Mouse (Mus musculus) adipose tissue, adult 10 weeks (tissue): Measurements from ENCODE around the gene Vhl. TPM values are rescaled to one million over a fixed set of nuclear protein-coding genes. Genes with fewer than 3 reads are reported as not detected.

Experiments
- polyA plus RNA-seq: library from polyadenylated mRNA; stranded (reverse); fragments of 350-450 nt; fragmentation: Illumina TruSeq; extraction: RNeasy Lipid Tissue Mini Kit (QIAGEN cat#74804); gene quantifications from one replicate; pipeline ENCODE4 v1.2.3, GENCODE M21; 2014; ENCODE audit warnings: low read depth, low replicate concordance

Vhl gene
- 27.4 TPM for polyA plus RNA-seq

GRCm38 (mm10) chr6:113623941-113624751 is at the start of gene Vhl:
TSS of gene Vhl (plus strand) at chr6:113623959.

GRCm38 (mm10) chr6:113600543-113601139 is 23.1 kb upstream of the Vhl start, which contains the start of gene Fancd2os:
TSS of gene Fancd2os (minus strand) at chr6:113600715.

GRCm38 (mm10) chr6:113604432-113605223 is 19.1 kb upstream of the Vhl start, which contains the start of gene Brk1:
TSS of gene Brk1 (plus strand) at chr6:113604772.

GRCm38 (mm10) chr6:113638302-113639040 is 14.7 kb downstream of the Vhl start, which contains the start of gene Irak2:
TSS of gene Irak2 (plus strand) at chr6:113638467.

Other genes starting within 250 kb of the Vhl start
- gene Tada3, start 246.1 kb upstream of the Vhl start, polyA plus RNA-seq: 31.6 TPM
- gene Arpc4, start 245.8 kb upstream of the Vhl start, polyA plus RNA-seq: 109 TPM
- gene Ttll3, start 234.7 kb upstream of the Vhl start, polyA plus RNA-seq: 8.6 TPM
- 27.3 TPM for gene Rpusd3, start 204.6 kb upstream of the Vhl start, polyA plus RNA-seq
- gene Cidec, start 188.2 kb upstream of the Vhl start, polyA plus RNA-seq: 1,142 TPM
- 50.6 TPM for gene Jagn1, start 181.4 kb upstream of the Vhl start, polyA plus RNA-seq
- gene Il17re, start 165.5 kb upstream of the Vhl start, polyA plus RNA-seq: 10.4 TPM
- 22.4 TPM for gene Il17rc, start 152.5 kb upstream of the Vhl start, polyA plus RNA-seq
- 41.7 TPM for gene Creld1, start 140.7 kb upstream of the Vhl start, polyA plus RNA-seq
- not detected for gene Prrt3, start 122.0 kb upstream of the Vhl start, polyA plus RNA-seq
- 68.1 TPM for gene Emc3, start 92.3 kb upstream of the Vhl start, polyA plus RNA-seq
- 1.2 TPM for gene Fancd2, start 92.3 kb upstream of the Vhl start, polyA plus RNA-seq
- gene Fancd2os, start 23.2 kb upstream of the Vhl start, polyA plus RNA-seq: 1.1 TPM
- 147 TPM for gene Brk1, start 19.2 kb upstream of the Vhl start, polyA plus RNA-seq
- gene Irak2, start 14.5 kb downstream of the Vhl start, polyA plus RNA-seq: 39.1 TPM
- 28.8 TPM for gene Tatdn2, start 73.1 kb downstream of the Vhl start, polyA plus RNA-seq
- not detected for gene Ghrl, start 95.9 kb downstream of the Vhl start, polyA plus RNA-seq
- gene Sec13, start 116.8 kb downstream of the Vhl start, polyA plus RNA-seq: 130 TPM